Mouse (Mus musculus): ENCODE measurements at regions not wholly inside any gene's neighbourhood (a gene's known extent, or its start where the extent isn't known, plus 50 kb on each side); places are given as distances from the start of the nearest gene placed in this dataset.

DNA sequence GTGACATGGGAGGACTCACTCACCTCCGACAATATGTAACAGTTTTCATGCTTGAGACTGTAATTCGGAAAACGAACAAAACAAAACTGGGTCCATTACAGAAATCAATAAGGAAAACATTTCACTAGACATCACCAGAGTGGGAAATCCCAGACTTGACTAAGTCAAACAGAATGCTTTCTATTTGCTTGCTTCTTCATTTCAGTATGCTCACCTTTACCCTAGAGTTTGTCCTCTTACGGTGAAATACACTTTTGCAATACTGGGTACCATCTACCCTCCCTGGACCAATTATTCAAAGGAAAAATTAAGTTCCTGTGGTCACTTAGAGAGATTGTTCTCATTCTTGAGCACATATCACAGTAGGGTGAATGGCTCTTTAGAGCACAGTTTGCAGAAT lies 613.4 kb upstream of the 4930412O13Rik start:
- Histone ChIP-seq H3K4me2 (replicated peaks) (no peak overlapping the region), H3K9ac (replicated peaks) (no peak overlapping the region), H3K9me3 (no peaks in the 10 kb centered on the region), H3K27ac (replicated peaks) (no peak overlapping the region), H3K36me3 (no peaks in the 10 kb centered on the region), H3K27me3 (no peaks in the 10 kb centered on the region), H3K4me3 (no peak overlapping the region), H3K4me1 (no peaks in the 10 kb centered on the region)
- ATAC-seq (replicated peaks) = no peak
- 95% methylated on average over 4 of the region's 4 CpGs for WGBS

DNA sequence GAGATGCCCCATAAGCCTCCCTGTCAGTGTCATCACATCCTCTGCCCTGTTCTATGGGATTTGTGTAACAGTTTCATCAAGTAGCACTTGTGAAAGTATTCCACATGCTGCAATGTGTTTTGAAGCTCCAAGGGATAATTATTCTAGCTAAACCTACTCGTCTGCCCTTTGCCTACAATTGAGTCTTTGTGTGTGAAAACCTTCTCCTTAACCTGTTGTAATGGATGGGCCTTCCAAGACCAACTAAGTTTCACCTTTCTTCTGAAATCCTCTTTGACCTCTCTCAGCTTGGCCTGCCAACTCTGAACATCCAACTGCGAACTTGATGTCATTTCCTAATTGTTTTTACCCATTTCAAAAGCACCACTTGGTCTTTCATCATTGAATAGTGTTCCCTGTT lies 597.6 kb upstream of the 4930412O13Rik start:
- WGBS = 75% methylated on average over 2 of the region's 2 CpGs
- ATAC-seq (replicated peaks) = no peak
- H3K27ac ChIP-seq (replicated peaks) = no peak overlapping the region

DNA sequence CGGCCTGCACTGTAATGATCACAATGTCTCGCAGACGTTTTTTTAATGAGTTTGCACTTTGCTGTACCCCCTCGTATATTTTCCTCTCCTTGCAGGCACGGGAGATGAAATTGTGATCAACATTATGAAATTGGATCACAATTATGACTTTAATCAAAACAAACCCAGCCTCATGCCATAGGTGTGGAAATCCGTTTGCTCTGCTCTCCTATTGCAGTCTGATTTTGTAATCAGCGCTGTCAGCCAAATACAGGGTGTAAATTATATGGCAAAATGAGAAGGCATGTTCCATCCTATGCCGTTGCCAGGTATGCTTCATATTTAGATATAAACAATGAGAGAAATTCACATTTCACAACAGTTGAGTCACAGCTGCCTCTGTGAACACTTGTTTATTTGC lies 595.3 kb upstream of the 4930412O13Rik start:
- H3K27me3 ChIP-seq = no peaks in the 10 kb centered on the region
- H3K9me3 ChIP-seq = no peaks in the 10 kb centered on the region
- H3K4me2 ChIP-seq (replicated peaks) = no peak overlapping the region
- WGBS = 74% methylated on average over 8 of the region's 8 CpGs
- H3K36me3 ChIP-seq = no peaks in the 10 kb centered on the region
- no peaks in the 10 kb centered on the region for H3K4me1 ChIP-seq
- H3K9ac ChIP-seq (replicated peaks) = no peak overlapping the region
- H3K27ac ChIP-seq (replicated peaks) = no peak overlapping the region
- ATAC-seq (replicated peaks) = no peak
- no peak overlapping the region for H3K4me3 ChIP-seq

More for the DNA sequence above, 597.6 kb upstream of the 4930412O13Rik start:
- Histone ChIP-seq H3K4me3 (no peak overlapping the region), H3K4me1 (no peaks in the 10 kb centered on the region), H3K4me2 (replicated peaks) (no peak overlapping the region), H3K27me3 (no peaks in the 10 kb centered on the region), H3K9ac (replicated peaks) (no peak overlapping the region), H3K9me3 (no peaks in the 10 kb centered on the region), H3K36me3 (no peaks in the 10 kb centered on the region)

DNA sequence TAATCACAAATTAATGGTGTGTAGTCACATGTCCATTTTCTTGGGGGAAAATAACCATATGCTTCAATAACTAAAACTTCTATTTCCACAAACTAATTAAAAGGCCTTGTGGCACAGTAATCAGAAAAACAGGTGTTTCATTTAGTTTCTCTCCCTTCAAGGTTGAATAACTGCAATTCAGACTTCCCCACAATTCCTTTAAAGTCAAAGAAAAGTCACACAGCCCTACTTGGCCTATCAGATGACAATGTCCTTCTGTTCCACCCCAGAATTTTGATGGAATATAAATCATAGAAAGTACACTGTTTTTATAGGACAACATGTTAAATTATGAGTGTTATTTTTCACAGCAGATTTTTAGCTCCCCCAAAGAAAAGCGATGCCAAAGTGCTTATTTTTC lies 594.0 kb upstream of the 4930412O13Rik start:
- Histone ChIP-seq H3K4me3 (no peak overlapping the region), H3K36me3 (no peaks in the 10 kb centered on the region), H3K27me3 (no peaks in the 10 kb centered on the region), H3K9me3 (no peaks in the 10 kb centered on the region), H3K27ac (replicated peaks) (no peak overlapping the region), H3K4me2 (replicated peaks) (no peak overlapping the region), H3K4me1 (no peaks in the 10 kb centered on the region), H3K9ac (replicated peaks) (no peak overlapping the region)
- WGBS = 96% methylated on average over 1 of the region's 1 CpGs
- ATAC-seq (replicated peaks) = no peak

DNA sequence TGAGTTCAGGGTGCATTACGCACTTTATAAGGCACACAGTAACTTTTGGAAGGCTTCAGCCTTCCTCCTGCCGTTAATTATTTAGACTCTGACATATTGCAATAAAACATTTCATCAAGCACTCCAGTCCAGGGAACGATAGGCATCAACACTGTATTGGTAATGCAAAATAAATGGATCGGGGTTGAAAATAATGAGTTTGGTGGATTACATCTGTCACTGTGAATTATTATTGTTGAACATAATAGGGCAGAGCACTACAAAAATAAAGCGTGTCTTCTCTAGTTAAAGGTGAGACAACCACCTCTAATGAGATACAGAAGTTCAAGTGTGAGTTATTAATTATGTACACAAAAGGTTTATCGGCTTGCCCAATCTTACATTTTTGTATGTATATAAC lies 593.4 kb upstream of the 4930412O13Rik start:
- 85% methylated on average over 6 of the region's 6 CpGs for WGBS
- H3K27me3 ChIP-seq = no peaks in the 10 kb centered on the region
- no peaks in the 10 kb centered on the region for H3K36me3 ChIP-seq
- H3K27ac ChIP-seq (replicated peaks) = no peak overlapping the region
- H3K9me3 ChIP-seq = no peaks in the 10 kb centered on the region
- H3K4me1 ChIP-seq = no peaks in the 10 kb centered on the region
- ATAC-seq (replicated peaks) = no peak
- H3K9ac ChIP-seq (replicated peaks) = no peak overlapping the region
- H3K4me3 ChIP-seq = no peak overlapping the region
- no peak overlapping the region for H3K4me2 ChIP-seq (replicated peaks)

DNA sequence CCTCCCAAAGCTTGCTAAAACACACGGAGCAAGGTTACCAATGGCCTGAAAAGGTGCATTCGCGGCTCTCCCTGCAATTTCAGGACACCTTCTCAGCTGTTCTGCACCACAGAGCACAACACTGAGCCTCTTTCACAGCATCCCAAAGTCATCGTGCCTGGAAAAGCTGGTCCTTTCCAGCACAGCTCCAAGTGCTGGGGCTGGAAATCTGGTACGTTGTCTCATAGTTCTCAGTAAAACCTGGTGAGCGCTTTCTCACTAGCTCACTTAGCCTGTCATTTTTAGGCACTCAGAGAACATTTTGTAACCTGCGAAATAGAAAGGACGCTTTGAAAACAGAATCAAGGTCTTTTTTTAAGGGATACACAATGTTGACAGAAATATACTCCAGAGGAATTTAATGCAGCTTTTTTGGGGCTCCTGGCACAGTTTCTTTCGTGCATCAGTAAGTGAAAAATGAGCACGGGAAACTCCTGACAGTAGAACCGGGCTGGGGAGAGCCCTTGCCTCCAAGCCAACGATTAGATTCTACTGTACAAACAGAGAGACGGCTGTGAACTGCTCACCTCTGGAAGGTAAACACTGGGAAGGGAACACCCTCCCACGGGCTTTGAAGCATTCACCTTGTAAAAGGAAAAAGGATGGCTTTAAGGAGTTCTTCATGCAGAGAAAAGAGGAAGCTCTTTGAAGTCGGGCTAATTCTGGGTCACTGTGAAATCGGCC lies 549.3 kb upstream of the 4930412O13Rik start:
- 39% methylated on average over 16 of the region's 16 CpGs for WGBS
- Histone ChIP-seq H3K9ac (replicated peaks) (no peak overlapping the region), H3K4me2 (replicated peaks) (no peak overlapping the region), H3K4me1 (no peaks in the 10 kb centered on the region), H3K4me3 (no peak overlapping the region), H3K36me3 (no peaks in the 10 kb centered on the region), H3K9me3 (no peaks in the 10 kb centered on the region), H3K27ac (replicated peaks) (no peak overlapping the region), H3K27me3 (no peaks in the 10 kb centered on the region)
- ATAC-seq (replicated peaks) = no peak

DNA sequence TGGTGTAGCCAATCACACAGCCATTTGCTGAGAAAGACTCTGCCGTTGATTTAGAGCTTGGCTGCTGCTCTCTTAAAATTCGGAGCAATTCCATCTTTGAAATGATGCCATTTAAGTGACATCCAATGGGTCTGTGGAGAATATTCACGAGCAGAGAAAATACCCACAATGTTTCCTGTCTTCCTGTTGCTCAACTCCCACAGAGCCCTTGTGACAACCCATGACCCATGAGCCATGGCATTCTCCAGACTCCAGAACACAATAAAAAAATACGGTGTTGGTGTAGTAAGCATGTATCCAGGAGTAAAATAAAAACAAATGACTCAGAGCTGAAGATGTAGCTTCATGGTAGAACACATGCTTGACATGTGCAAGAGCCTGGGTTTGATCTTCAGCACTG lies 532.1 kb upstream of the 4930412O13Rik start:
- no peaks in the 10 kb centered on the region for H3K27me3 ChIP-seq
- no peaks in the 10 kb centered on the region for H3K9me3 ChIP-seq
- H3K36me3 ChIP-seq = no peaks in the 10 kb centered on the region
- no peak overlapping the region for H3K27ac ChIP-seq (replicated peaks)
- 0 out of 2 replicates have a peak, but pooled peaks cover 6% of the 10 kb centered on the region for H3K4me1 ChIP-seq
- H3K4me3 ChIP-seq = no peak overlapping the region
- 77% methylated on average over 4 of the region's 4 CpGs for WGBS
- no peak for ATAC-seq (replicated peaks)
- H3K9ac ChIP-seq (replicated peaks) = no peak overlapping the region
- H3K4me2 ChIP-seq (replicated peaks) = no peak overlapping the region

DNA sequence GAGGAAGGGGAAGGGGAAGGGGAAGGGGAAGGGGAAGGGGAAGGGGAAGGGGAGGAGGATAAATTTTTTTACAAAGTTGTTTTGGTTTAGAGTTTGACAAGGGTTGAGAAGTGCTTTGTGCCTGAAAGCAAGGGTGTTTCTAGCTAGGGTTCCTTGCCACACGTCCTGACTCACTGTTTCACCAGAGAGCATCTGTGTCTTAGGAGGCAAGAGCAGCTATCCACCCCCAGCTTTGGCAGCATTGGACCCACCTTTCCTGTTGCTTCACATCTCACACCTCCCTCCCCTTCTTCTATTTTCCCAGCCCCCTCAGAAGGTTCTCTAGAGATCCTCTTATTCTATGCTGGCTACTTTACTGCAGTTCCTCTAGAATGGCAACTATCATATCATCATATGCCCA lies 531.1 kb upstream of the 4930412O13Rik start:
- no peak for ATAC-seq (replicated peaks)
- Histone ChIP-seq H3K9ac (replicated peaks) (no peak overlapping the region), H3K4me2 (replicated peaks) (no peak overlapping the region), H3K27ac (replicated peaks) (no peak overlapping the region), H3K9me3 (no peaks in the 10 kb centered on the region), H3K36me3 (no peaks in the 10 kb centered on the region), H3K4me1 (0 out of 2 replicates have a peak, but pooled peaks cover 6% of the 10 kb centered on the region), H3K4me3 (no peak overlapping the region), H3K27me3 (no peaks in the 10 kb centered on the region)
- 50% methylated on average over 1 of the region's 1 CpGs for WGBS

DNA sequence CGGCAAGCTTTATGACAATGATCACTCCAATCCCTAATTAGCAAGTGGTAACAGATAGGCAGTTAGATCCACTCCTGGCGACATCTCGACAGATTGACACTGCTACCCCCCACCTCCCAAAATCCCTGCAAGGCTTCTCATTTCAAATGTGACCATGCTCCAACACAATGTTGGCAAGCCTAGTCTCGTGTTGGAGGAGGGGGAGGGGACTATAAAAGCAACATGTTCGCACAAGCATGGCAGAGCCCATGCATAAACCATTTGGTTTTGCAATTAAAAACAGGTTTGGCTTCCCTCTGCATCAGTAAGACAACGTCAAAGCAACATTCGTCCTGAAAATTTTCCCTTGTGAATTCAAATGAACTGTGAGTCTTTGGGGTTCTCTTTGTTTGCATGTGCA lies 528.9 kb upstream of the 4930412O13Rik start:
- Histone ChIP-seq H3K9ac (replicated peaks) (no peak overlapping the region), H3K4me1 (0 out of 2 replicates have a peak, but pooled peaks cover 6% of the 10 kb centered on the region), H3K27me3 (no peaks in the 10 kb centered on the region), H3K4me2 (replicated peaks) (no peak overlapping the region), H3K9me3 (no peaks in the 10 kb centered on the region), H3K36me3 (no peaks in the 10 kb centered on the region), H3K27ac (replicated peaks) (peak overlapping the region; percentile 48; the same call in 1 of the 2 replicates), H3K4me3 (no peak overlapping the region)
- WGBS = 31% methylated on average over 7 of the region's 7 CpGs
- peak; percentile 96 for ATAC-seq (replicated peaks)

DNA sequence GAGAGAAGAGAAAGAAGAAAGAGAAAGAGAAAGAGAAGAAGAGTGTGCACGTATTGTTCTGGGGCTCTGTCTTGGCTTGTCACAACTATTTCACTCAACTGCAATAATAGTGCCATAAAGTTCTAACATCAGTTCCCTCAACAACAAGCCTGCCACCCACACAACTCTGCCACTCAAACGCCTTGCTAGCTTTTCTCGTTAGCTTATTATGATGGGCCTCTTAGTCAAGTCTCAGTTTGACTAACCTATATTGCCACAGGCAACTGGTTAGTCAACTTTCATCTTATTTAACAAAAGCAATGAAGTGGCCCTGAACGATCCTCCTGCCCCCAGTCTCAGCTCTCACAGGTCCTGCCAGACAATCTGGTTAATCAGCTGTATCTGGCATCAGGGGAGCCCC lies 521.0 kb upstream of the 4930412O13Rik start:
- H3K4me3 ChIP-seq = no peak overlapping the region
- no peaks in the 10 kb centered on the region for H3K9me3 ChIP-seq
- no peak overlapping the region for H3K9ac ChIP-seq (replicated peaks)
- H3K4me2 ChIP-seq (replicated peaks) = no peak overlapping the region
- no peak for ATAC-seq (replicated peaks)
- 54% methylated on average over 4 of the region's 4 CpGs for WGBS
- no peaks in the 10 kb centered on the region for H3K4me1 ChIP-seq
- no peaks in the 10 kb centered on the region for H3K36me3 ChIP-seq
- no peak overlapping the region for H3K27ac ChIP-seq (replicated peaks)
- H3K27me3 ChIP-seq = no peaks in the 10 kb centered on the region

DNA sequence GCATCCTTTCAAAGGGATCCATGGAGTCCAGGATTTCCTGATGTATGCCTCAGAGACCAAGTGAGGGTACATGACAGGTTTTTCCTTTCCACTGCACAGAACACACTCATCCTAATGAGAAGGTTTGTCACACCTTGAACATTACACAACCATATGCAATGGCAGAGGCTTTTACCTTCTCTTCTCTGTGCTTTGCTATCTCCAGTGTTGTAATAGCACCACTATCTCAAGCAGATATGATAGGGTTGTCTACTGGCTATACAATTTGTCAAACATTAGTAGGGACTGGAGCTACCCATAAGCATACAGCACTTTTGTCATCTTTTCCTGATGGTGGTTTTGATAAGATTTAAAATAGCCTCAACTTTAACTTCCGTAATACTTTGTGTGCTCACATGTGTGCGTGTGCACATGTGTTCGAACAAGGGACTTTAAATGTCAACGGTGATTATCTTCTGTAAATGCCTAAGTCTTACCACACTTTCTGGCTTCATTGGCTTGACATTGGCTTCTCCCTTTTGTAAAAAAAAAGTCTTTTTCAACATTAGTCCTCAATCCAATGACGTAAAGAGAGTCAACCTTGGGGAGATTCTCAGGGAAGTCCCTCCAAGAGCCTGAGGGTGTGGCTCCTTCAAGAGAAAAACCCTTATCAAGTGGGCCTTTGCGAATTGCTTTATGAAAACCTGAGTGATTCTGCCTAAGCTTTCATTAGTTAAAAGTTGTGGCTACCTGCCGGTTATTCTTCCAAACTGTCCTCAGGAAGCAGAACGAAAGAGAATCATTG lies 513.1 kb upstream of the 4930412O13Rik start:
- H3K36me3 ChIP-seq = no peaks in the 10 kb centered on the region
- no peak overlapping the region for H3K4me3 ChIP-seq
- H3K9ac ChIP-seq (replicated peaks) = no peak overlapping the region
- no peaks in the 10 kb centered on the region for H3K4me1 ChIP-seq
- H3K27me3 ChIP-seq = no peaks in the 10 kb centered on the region
- WGBS = 94% methylated on average over 8 of the region's 8 CpGs
- no peak overlapping the region for H3K27ac ChIP-seq (replicated peaks)
- H3K4me2 ChIP-seq (replicated peaks) = no peak overlapping the region
- no peak for ATAC-seq (replicated peaks)
- H3K9me3 ChIP-seq = no peaks in the 10 kb centered on the region

DNA sequence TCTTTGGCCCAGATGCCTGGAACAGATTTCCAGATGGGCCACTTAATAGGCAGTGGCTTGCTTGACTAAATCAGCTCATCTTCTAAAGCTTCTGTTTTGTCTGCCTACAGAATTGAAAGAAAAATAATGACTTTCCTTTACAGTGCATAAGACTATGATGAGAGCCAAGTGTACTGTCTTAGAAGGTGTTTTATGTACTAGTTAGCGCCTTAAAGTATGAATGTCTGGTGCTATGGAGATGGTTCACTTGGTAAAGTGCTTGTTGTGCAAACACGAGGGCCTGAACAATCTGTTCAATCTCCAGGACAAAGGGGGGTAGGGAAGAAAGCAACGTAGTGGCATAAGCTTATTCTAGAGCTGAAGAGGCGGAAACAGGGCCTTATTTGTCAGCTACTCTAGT lies 511.5 kb upstream of the 4930412O13Rik start:
- no peak overlapping the region for H3K9ac ChIP-seq (replicated peaks)
- H3K27ac ChIP-seq (replicated peaks) = no peak overlapping the region
- H3K9me3 ChIP-seq = no peaks in the 10 kb centered on the region
- no peaks in the 10 kb centered on the region for H3K27me3 ChIP-seq
- no peak overlapping the region for H3K4me2 ChIP-seq (replicated peaks)
- H3K4me1 ChIP-seq = no peaks in the 10 kb centered on the region
- no peaks in the 10 kb centered on the region for H3K36me3 ChIP-seq
- 44% methylated on average over 4 of the region's 4 CpGs for WGBS
- H3K4me3 ChIP-seq = no peak overlapping the region
- ATAC-seq (replicated peaks) = no peak

Measured in forebrain, embryonic 15.5 days (tissue).